Mouse (Mus musculus) MEL (cell line): ENCODE results near the gene Supt3. TPM values are rescaled to one million over a fixed set of nuclear protein-coding genes. Genes with fewer than 3 reads are reported as not detected.

Source experiments
- DNase-seq: peaks from one replicate; pipeline ENCODE4 v3.0.0; 2011; ENCODE audit warnings: low read depth, low spot score
- H3K27ac ChIP-seq: 2 replicates; pipeline ENCODE4 v1.5.1; 2012; ENCODE audit warnings: low read depth, mild to moderate bottlenecking, control low read depth, low read length, moderate library complexity; ENCODE audit not compliant: control insufficient read depth
- H3K27me3 ChIP-seq, 2 experiments: fragments of 150-350 bp in 1 of 2; sonication (generic) in 1 of 2; 2 replicates each; pipeline ENCODE4 v1.6.1; 2012; ENCODE audit warnings: low read length in 2 of 2, mild to moderate bottlenecking in 2 of 2, improper control_type of control experiment in 1 of 2, moderate library complexity in 1 of 2; ENCODE audit not compliant: insufficient read depth in 2 of 2, control insufficient read depth in 1 of 2
- H3K36me3 ChIP-seq, 2 experiments: 2 replicates each; pipeline ENCODE4 v1.6.1; 2012 to 2014; ENCODE audit warnings: low read length in 2 of 2, improper control_type of control experiment in 1 of 2, inconsistent platforms in 1 of 2, mild to moderate bottlenecking in 1 of 2; ENCODE audit not compliant: insufficient read depth in 2 of 2, control insufficient read depth in 1 of 2
- H3K4me1 ChIP-seq, 2 experiments: fragments of 150-350 bp in 1 of 2; sonication (generic) in 1 of 2; 2 replicates each; pipeline ENCODE4 v1.6.1; 2012; ENCODE audit warnings: low read length in 2 of 2, improper control_type of control experiment in 1 of 2, mild to moderate bottlenecking in 1 of 2; ENCODE audit not compliant: insufficient read depth in 2 of 2, control insufficient read depth in 1 of 2
- H3K4me3 ChIP-seq, 2 experiments: fragments of 150-350 bp in 1 of 2; sonication (generic) in 1 of 2; 2 replicates each; pipeline ENCODE4 v1.5.1; 2012; ENCODE audit warnings: low read depth in 2 of 2, low read length in 2 of 2, mild to moderate bottlenecking in 2 of 2, moderate library complexity in 2 of 2, control low read depth in 1 of 2, improper control_type of control experiment in 1 of 2; ENCODE audit not compliant: control insufficient read depth in 1 of 2, insufficient read depth in 1 of 2
- H3K79me2 ChIP-seq: 2 replicates; pipeline ENCODE4 v1.6.1; 2012; ENCODE audit warnings: mild to moderate bottlenecking, low read length, moderate library complexity; ENCODE audit not compliant: control insufficient read depth, poor library complexity, insufficient read depth
- H3K9ac ChIP-seq: 2 replicates; pipeline ENCODE4 v1.6.1; 2012; ENCODE audit warnings: low read depth, mild to moderate bottlenecking, control low read depth, low read length, moderate library complexity; ENCODE audit not compliant: control insufficient read depth, poor library complexity, severe bottlenecking
- H3K9me3 ChIP-seq: fragments of 150-350 bp; sonication (generic); replicated peaks from 2 replicates; pipeline ENCODE4 v1.6.1; 2012; ENCODE audit warnings: mild to moderate bottlenecking, low read length, improper control_type of control experiment, moderate library complexity; ENCODE audit not compliant: insufficient read depth
- CHD2 ChIP-seq: IDR thresholded peaks from 2 replicates; pipeline ENCODE4 v1.6.1; 2011; ENCODE audit warnings: low read length, improper control_type of control experiment
- E2F4 ChIP-seq: IDR thresholded peaks from 2 replicates; pipeline ENCODE4 v1.6.1; 2011; ENCODE audit warnings: low read depth, low read length, improper control_type of control experiment, borderline replicate concordance
- ELF1 ChIP-seq: IDR thresholded peaks from 2 replicates; pipeline ENCODE4 v1.6.1; 2014; ENCODE audit warnings: low read depth, mild to moderate bottlenecking, inconsistent platforms, low read length, improper control_type of control experiment, moderate library complexity
- EP300 ChIP-seq, 2 experiments: IDR thresholded peaks; 2 replicates each; pipeline ENCODE4 v1.6.1; 2011; ENCODE audit warnings: improper control_type of control experiment in 2 of 2, low read length in 2 of 2, low read depth in 1 of 2, mild to moderate bottlenecking in 1 of 2
- ETS1 ChIP-seq: IDR thresholded peaks from 2 replicates; pipeline ENCODE4 v1.6.1; 2012; ENCODE audit warnings: low read depth, mild to moderate bottlenecking, inconsistent platforms, low read length, improper control_type of control experiment, moderate library complexity
- GABPA ChIP-seq: IDR thresholded peaks from 2 replicates; pipeline ENCODE4 v1.6.1; 2012; ENCODE audit warnings: low read depth, mild to moderate bottlenecking, inconsistent platforms, low read length, improper control_type of control experiment, moderate library complexity
- GATA1 ChIP-seq: IDR thresholded peaks from 2 replicates; pipeline ENCODE4 v1.6.1; 2011; ENCODE audit warnings: low read depth, low read length, improper control_type of control experiment
- HCFC1 ChIP-seq: IDR thresholded peaks from 2 replicates; pipeline ENCODE4 v1.6.1; 2012; ENCODE audit warnings: low read depth, mild to moderate bottlenecking, inconsistent platforms, low read length, improper control_type of control experiment, moderate library complexity
- MAFK ChIP-seq: IDR thresholded peaks from 2 replicates; pipeline ENCODE4 v1.6.1; 2011; ENCODE audit warnings: low read depth, mild to moderate bottlenecking, low read length, improper control_type of control experiment, borderline replicate concordance
- MYB ChIP-seq: IDR thresholded peaks from 2 replicates; pipeline ENCODE4 v1.6.1; 2011; ENCODE audit warnings: mild to moderate bottlenecking, low read depth, low read length, improper control_type of control experiment
- MYC ChIP-seq: IDR thresholded peaks from 2 replicates; pipeline ENCODE4 v1.6.1; 2011; ENCODE audit warnings: low read depth, mild to moderate bottlenecking, low read length, improper control_type of control experiment, moderate library complexity
- NELFE ChIP-seq: IDR thresholded peaks from 2 replicates; pipeline ENCODE4 v1.6.1; 2011; ENCODE audit warnings: low read depth, low read length, improper control_type of control experiment
- NRF1 ChIP-seq: IDR thresholded peaks from 2 replicates; pipeline ENCODE4 v1.6.1; 2014; ENCODE audit warnings: low read depth, mild to moderate bottlenecking, inconsistent platforms, low read length, improper control_type of control experiment, moderate library complexity; ENCODE audit not compliant: poor library complexity, insufficient read depth, severe bottlenecking
- POLR2A ChIP-seq, 2 experiments: IDR thresholded peaks; 2 replicates each; pipeline ENCODE4 v1.6.1; 2011 to 2012; ENCODE audit warnings: low read length in 2 of 2, mild to moderate bottlenecking in 2 of 2, control low read depth in 1 of 2, improper control_type of control experiment in 1 of 2, low read depth in 1 of 2, moderate library complexity in 1 of 2; ENCODE audit not compliant: control insufficient read depth in 1 of 2, insufficient read depth in 1 of 2, poor library complexity in 1 of 2
- POLR2AphosphoS2 ChIP-seq: IDR thresholded peaks from 2 replicates; pipeline ENCODE4 v1.6.1; 2011; ENCODE audit warnings: low read length, improper control_type of control experiment
- POLR2AphosphoS5 ChIP-seq: IDR thresholded peaks from 2 replicates; pipeline ENCODE4 v1.6.1; 2012; ENCODE audit warnings: low read depth, borderline replicate concordance, mild to moderate bottlenecking, inconsistent platforms, low read length, moderate library complexity, mixed read lengths
- RCOR1 ChIP-seq: IDR thresholded peaks from 2 replicates; pipeline ENCODE4 v1.6.1; 2012; ENCODE audit warnings: low read depth, mild to moderate bottlenecking, inconsistent platforms, low read length, improper control_type of control experiment
- SMC3 ChIP-seq: IDR thresholded peaks from 2 replicates; pipeline ENCODE4 v1.6.1; 2011; ENCODE audit warnings: low read depth, low read length, improper control_type of control experiment
- TAL1 ChIP-seq: IDR thresholded peaks from 2 replicates; pipeline ENCODE4 v1.6.1; 2012; ENCODE audit warnings: mild to moderate bottlenecking, inconsistent platforms, low read length, moderate library complexity, mixed read lengths
- TBP ChIP-seq: IDR thresholded peaks from 2 replicates; pipeline ENCODE4 v1.8.0; 2011; ENCODE audit warnings: low read depth, low read length, improper control_type of control experiment
- USF2 ChIP-seq, 2 experiments: IDR thresholded peaks; 2 replicates each; pipeline ENCODE4 v1.6.1; 2011 to 2012; ENCODE audit warnings: improper control_type of control experiment in 2 of 2, low read length in 2 of 2, borderline replicate concordance in 1 of 2, inconsistent platforms in 1 of 2, low read depth in 1 of 2, mild to moderate bottlenecking in 1 of 2; ENCODE audit not compliant: insufficient read depth in 1 of 2
- ZKSCAN1 ChIP-seq: IDR thresholded peaks from 2 replicates; pipeline ENCODE4 v1.6.1; 2012; ENCODE audit warnings: low read depth, mild to moderate bottlenecking, inconsistent platforms, low read length, improper control_type of control experiment, moderate library complexity
- ZMIZ1 ChIP-seq: IDR thresholded peaks from 2 replicates; pipeline ENCODE4 v1.6.1; 2012; ENCODE audit warnings: low read depth, mild to moderate bottlenecking, inconsistent platforms, low read length, improper control_type of control experiment, moderate library complexity
- ZNF384 ChIP-seq: IDR thresholded peaks from 2 replicates; pipeline ENCODE4 v1.6.1; 2012; ENCODE audit warnings: low read depth, mild to moderate bottlenecking, inconsistent platforms, low read length, improper control_type of control experiment
- polyA plus RNA-seq, 2 experiments: library from polyadenylated mRNA; stranded (reverse) in 1 of 2; unstranded in 1 of 2; fragments of >175 nt in 1 of 2; fragments of >200 nt in 1 of 2; gene quantifications; 2 replicates each; pipeline versions ENCODE4 v1.2.1 to v1.2.4; 2012; ENCODE audit warnings: low replicate concordance in 2 of 2, low read depth in 1 of 2; ENCODE audit not compliant: insufficient read length in 2 of 2, insufficient read depth in 1 of 2, missing spikeins in 1 of 2
- total RNA-seq: library from RNA; depleted of rRNA; stranded (reverse); fragments of 300-350 nt; gene quantifications from 2 replicates; pipeline ENCODE4 v1.2.3, GENCODE M21; 2012

The Supt3 gene
- total and polyA plus RNA-seq, 3 experiments: 7.0 to 28.6 TPM; not detected in 1

DNA sequence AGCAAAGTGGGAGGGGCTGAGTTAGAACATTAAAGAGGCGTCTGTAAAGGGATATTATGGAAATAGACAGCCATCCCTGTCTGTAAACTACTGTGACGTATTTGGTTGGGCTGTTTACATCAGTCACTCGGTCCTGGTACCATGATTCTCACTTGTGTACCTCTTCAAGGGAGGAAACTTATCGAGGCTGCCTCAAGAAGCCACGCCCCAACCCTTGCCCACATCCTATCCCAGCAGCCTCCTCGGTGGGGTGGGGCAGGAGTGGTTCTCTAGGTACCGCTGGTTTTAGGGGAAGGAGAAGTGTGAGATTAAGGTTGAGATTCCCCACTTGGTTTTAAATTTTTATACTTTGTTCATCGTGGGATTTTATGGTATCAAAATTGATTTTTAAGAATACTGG is 31.6 kb upstream of the Supt3 start:
- no peak overlapping the region for H3K27ac ChIP-seq
- no peaks in the 10 kb centered on the region for H3K36me3 ChIP-seq
- DNase-seq: peak; percentile 15
- TF ChIP-seq TBP (no peak), SMC3 (no peak), RCOR1 (no peak), POLR2AphosphoS5 (no peak), NRF1 (no peak), MAFK (no peak), HCFC1 (no peak), USF2 (IDR thresholded peaks at IDR 0.05; ENCODE audit: borderline replicate concordance in 1 of 2, insufficient read depth in 1 of 2, low read depth in 1 of 2, low read length in 2 of 2) (no peak), E2F4 (no peak), POLR2A (IDR thresholded peaks at IDR 0.05; ENCODE audit: control insufficient read depth in 1 of 2, insufficient read depth in 1 of 2, low read depth in 1 of 2, low read length in 2 of 2, poor library complexity in 1 of 2) (no peak)
- H3K9me3 ChIP-seq: no peaks in the 10 kb centered on the region
- H3K9ac ChIP-seq: no peak overlapping the region
- H3K27me3 ChIP-seq: no peaks in the 10 kb centered on the region
- no peaks in the 10 kb centered on the region for H3K4me1 ChIP-seq
- H3K4me3 ChIP-seq: no peak overlapping the region
- H3K79me2 ChIP-seq: no peaks in the 10 kb centered on the region

DNA sequence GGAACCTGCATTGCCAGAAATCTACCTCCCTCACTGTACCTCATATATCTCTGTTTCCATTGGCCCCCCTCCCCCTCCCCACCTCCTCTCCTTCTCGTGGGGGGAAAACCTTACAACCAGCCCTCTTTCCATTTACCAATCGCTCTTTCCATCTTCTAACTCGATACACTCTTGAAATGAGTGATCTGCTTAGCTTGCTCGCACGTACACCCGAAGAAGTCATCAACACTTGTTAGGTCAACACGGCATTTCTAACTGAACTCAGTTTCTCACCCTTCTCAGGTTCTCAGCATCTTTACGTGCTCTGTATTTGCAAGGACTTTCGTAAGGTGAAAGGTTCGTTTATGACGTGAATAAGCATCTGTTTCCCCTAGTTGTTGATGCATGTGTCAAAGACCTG is 10.6 kb upstream of the Supt3 start:
- H3K4me3 ChIP-seq: no peak overlapping the region
- H3K27me3 ChIP-seq: no peaks in the 10 kb centered on the region; a peak in 1 of 4 replicates
- no peaks in the 10 kb centered on the region; a peak in 1 of 4 replicates for H3K36me3 ChIP-seq
- H3K4me1 ChIP-seq: no peaks in the 10 kb centered on the region
- no peak for DNase-seq
- H3K79me2 ChIP-seq: no peaks in the 10 kb centered on the region
- no peak overlapping the region for H3K9ac ChIP-seq
- H3K27ac ChIP-seq: no peak overlapping the region
- no peaks in the 10 kb centered on the region for H3K9me3 ChIP-seq
- no peak for TF ChIP-seq NRF1
- TF ChIP-seq GABPA: no peak
- no peak for TF ChIP-seq GATA1
- TF ChIP-seq CHD2: no peak
- no peak for TF ChIP-seq ETS1
- no peak for TF ChIP-seq MYB
- no peak for TF ChIP-seq NELFE
- no peak for TF ChIP-seq HCFC1
- TF ChIP-seq USF2 (IDR thresholded peaks at IDR 0.05; ENCODE audit: borderline replicate concordance in 1 of 2, insufficient read depth in 1 of 2, low read depth in 1 of 2, low read length in 2 of 2): no peak
- TF ChIP-seq ZKSCAN1: no peak
- no peak for TF ChIP-seq SMC3
- no peak for TF ChIP-seq POLR2AphosphoS5
- no peak for TF ChIP-seq ZNF384
- TF ChIP-seq MYC: no peak
- TF ChIP-seq ZMIZ1: no peak
- TF ChIP-seq EP300 (IDR thresholded peaks at IDR 0.05; ENCODE audit: low read depth in 1 of 2, low read length in 2 of 2): no peak
- no peak for TF ChIP-seq TAL1
- TF ChIP-seq POLR2AphosphoS2: no peak
- no peak for TF ChIP-seq ELF1
